16 mouse cellular contexts compared by ENCODE assay signal in the genomic region with DNA sequence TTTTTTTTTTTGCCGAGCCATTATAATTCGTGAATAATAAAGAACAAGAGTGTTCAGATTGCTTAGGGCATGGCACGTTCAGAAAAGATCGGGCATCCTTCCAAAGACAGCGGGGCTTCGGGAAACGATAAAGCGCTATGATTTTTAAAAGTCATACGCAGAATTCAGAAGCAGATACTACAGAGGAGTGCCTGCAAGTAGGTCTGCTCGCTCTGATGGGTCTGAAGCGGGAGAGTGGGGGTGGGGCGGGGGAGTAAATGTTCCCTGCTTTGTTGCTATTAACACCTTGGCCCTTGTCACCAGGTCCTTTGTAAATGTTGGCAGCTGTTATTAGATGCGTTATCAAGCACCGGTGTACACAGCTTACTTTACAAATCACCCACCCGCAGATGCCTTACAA. TPM values are rescaled to one million over a fixed set of nuclear protein-coding genes. Genes with fewer than 3 reads are reported as not detected.
A peak's percentile ranks its signal among the peaks of the same experiment; 100 is the strongest.
DNase-seq lines count a peak whose midpoint lies in the region; ATAC-seq lines count a peak whose summit lies in the region.
"Had no signal": no experiment of that assay in that cellular context is flagged by ENCODE, and none has a peak within 500 bp of the region (broad histone marks: within the 10 kb centered on the region; RNA-seq: fewer than 3 reads in every experiment).

No protein-coding gene starts in this region.

- WGBS in forebrain, embryonic 15.5 days: 31% methylated on average over 15 of the region's 15 CpGs
- 52% methylated on average over 15 of the region's 15 CpGs for WGBS in forebrain, embryonic 12.5 days
- WGBS in limb, embryonic 10.5 days: 43% methylated on average over 15 of the region's 15 CpGs

- H3K9me3 ChIP-seq in forebrain, embryonic 15.5 days: no peaks in the 10 kb centered on the region
- H3K9me3 ChIP-seq in forebrain, embryonic 12.5 days: no peaks in the 10 kb centered on the region
- no peaks in the 10 kb centered on the region for H3K9me3 ChIP-seq in limb, embryonic 10.5 days (replicated peaks)
- H3K9me3 ChIP-seq: intestine, embryonic 15.5 days had no signal

- no peak overlapping the region for H3K9ac ChIP-seq in forebrain, embryonic 15.5 days (replicated peaks)
- no peak overlapping the region for H3K9ac ChIP-seq in forebrain, embryonic 12.5 days
- H3K9ac ChIP-seq: intestine, embryonic 15.5 days had no signal

- H3K27ac ChIP-seq in forebrain, embryonic 15.5 days (replicated peaks): no peak overlapping the region
- no peak overlapping the region for H3K27ac ChIP-seq in forebrain, embryonic 12.5 days
- no peak overlapping the region for H3K27ac ChIP-seq in limb, embryonic 10.5 days
- H3K27ac ChIP-seq: intestine, embryonic 15.5 days had no signal

- peak; percentile 32; the same call in 1 of the 2 replicates for ATAC-seq in forebrain, embryonic 15.5 days (replicated peaks)
- no peak for ATAC-seq in forebrain, embryonic 12.5 days (ENCODE audit: low FRiP score)
- ATAC-seq: intestine, embryonic 15.5 days had no signal

- DNase-seq in left cerebral cortex, postnatal 4 days: peak; percentile 18
- no peak for DNase-seq in left cerebral cortex, adult 9 months (ENCODE audit: low spot score in 2 of 2)
- DNase-seq in cerebellum, adult 9-10 months: peak; percentile 17
- DNase-seq in limb, embryonic 10.5 days (ENCODE audit: low spot score): peak; percentile 39
- no peak for DNase-seq in thymus, postnatal 36 days
- DNase-seq in layer of hippocampus, postnatal 14 days (ENCODE audit: low spot score in 2 of 2): no peak
- DNase-seq: adrenal gland, adult 8-10 months; gastrocnemius, postnatal 10 days; lung, adult 2 months; thymus, adult 18-20 months had no signal

- H3K4me2 ChIP-seq in forebrain, embryonic 15.5 days (replicated peaks): peak overlapping the region; percentile 22; the same call in 1 of the 2 replicates
- no peak overlapping the region for H3K4me2 ChIP-seq in forebrain, embryonic 12.5 days
- H3K4me2 ChIP-seq: intestine, embryonic 15.5 days had no signal

- peaks cover 19% of the 10 kb centered on the region for H3K4me1 ChIP-seq in forebrain, embryonic 15.5 days
- peaks cover 21% of the 10 kb centered on the region; the same call in 1 of the 2 replicates for H3K4me1 ChIP-seq in forebrain, embryonic 12.5 days
- H3K4me1 ChIP-seq in limb, embryonic 10.5 days: peaks cover 34% of the 10 kb centered on the region
- H3K4me1 ChIP-seq: intestine, embryonic 15.5 days had no signal

- no peak overlapping the region for H3K4me3 ChIP-seq in forebrain, embryonic 15.5 days
- H3K4me3 ChIP-seq in forebrain, embryonic 12.5 days (replicated peaks): no peak overlapping the region
- H3K4me3 ChIP-seq in limb, embryonic 10.5 days: no peak overlapping the region
- H3K4me3 ChIP-seq: intestine, embryonic 15.5 days had no signal

- 0 out of 2 replicates have a peak, but pooled peaks cover 10% of the 10 kb centered on the region for H3K27me3 ChIP-seq in forebrain, embryonic 15.5 days
- peaks cover 76% of the 10 kb centered on the region for H3K27me3 ChIP-seq in forebrain, embryonic 12.5 days
- peaks cover 63% of the 10 kb centered on the region for H3K27me3 ChIP-seq in limb, embryonic 10.5 days (ENCODE audit: low read depth, poor library complexity, severe bottlenecking)

- H3K36me3 ChIP-seq in forebrain, embryonic 15.5 days: no peaks in the 10 kb centered on the region
- H3K36me3 ChIP-seq in forebrain, embryonic 12.5 days (replicated peaks): no peaks in the 10 kb centered on the region
- no peaks in the 10 kb centered on the region for H3K36me3 ChIP-seq in limb, embryonic 10.5 days
- H3K36me3 ChIP-seq: intestine, embryonic 15.5 days had no signal

- intact Hi-C loops in left cerebral cortex, postnatal 4 days (cut with DNase I): no loop called here

RNA-seq across cellular contexts. Expression of gene 1700024G13Rik, which starts 6.6 kb away (rescaled TPM):
- 0.45 and 0.89 TPM in 2 replicates for polyA plus RNA-seq in forebrain, embryonic 15.5 days (2015; fragmentation: Nextera tagmentation; extraction: Ambion mirVana)
- not detected in 2 replicates for polyA plus RNA-seq in forebrain, embryonic 12.5 days (2016; fragmentation: Nextera tagmentation; extraction: Ambion mirVana)
- not detected for total RNA-seq in left cerebral cortex, postnatal 4 days (2021)
- not detected in 2 replicates for polyA plus RNA-seq in limb, embryonic 10.5 days (2016; fragmentation: Nextera tagmentation; extraction: Ambion mirVana)
- total RNA-seq in layer of hippocampus, postnatal 14 days (2021): 1 to 10 TPM in 1 of 2 experiments, not detected in 1; 1.1 TPM
- total RNA-seq: adrenal gland, adult 8-10 months; gastrocnemius, postnatal 10 days; left cerebral cortex, postnatal 10 days had no signal
- polyA plus RNA-seq: intestine, embryonic 15.5 days; large intestine, adult 2 months; spleen, adult 2 months had no signal

RNA-seq across cellular contexts. Expression of gene Ogdhl, which starts 59.8 kb away (rescaled TPM):
- 26.2 TPM in 2 replicates for polyA plus RNA-seq in forebrain, embryonic 15.5 days (2015; fragmentation: Nextera tagmentation; extraction: Ambion mirVana)
- polyA plus RNA-seq in forebrain, embryonic 12.5 days (2016; fragmentation: Nextera tagmentation; extraction: Ambion mirVana): 16.0 and 20.5 TPM in 2 replicates
- 10 to 100 TPM; 35.3 to 40.3 TPM for total RNA-seq in left cerebral cortex, postnatal 4 days (2021)
- polyA plus RNA-seq in limb, embryonic 10.5 days (2016; fragmentation: Nextera tagmentation; extraction: Ambion mirVana): 15.8 and 21.1 TPM in 2 replicates
- 10 to 100 TPM; 58.2 to 68.2 TPM for total RNA-seq in layer of hippocampus, postnatal 14 days (2021)

Comparison
In these comparisons a context has a peak if more than half of its experiments do, and no peak if none do; other contexts are left out.
1. DNase-seq: peak in left cerebral cortex, postnatal 4 days (single experiment), cerebellum, adult 9-10 months (single experiment) and limb, embryonic 10.5 days (single experiment); none in left cerebral cortex, adult 9 months (0 of 2), thymus, postnatal 36 days (0 of 2) and layer of hippocampus, postnatal 14 days (0 of 2).